8 mouse cellular contexts compared by ENCODE assay signal in genomic region chr3:127895792-127896541, GRCm38 (mm10). TPM values are rescaled to one million over a fixed set of nuclear protein-coding genes. Genes with fewer than 3 reads are reported as not detected.
DNase-seq lines count a peak whose midpoint lies in the region; ATAC-seq and TF ChIP-seq lines count a peak whose summit lies in the region.

TSS of gene Fam241a (minus strand) at chr3:127896324.

- H3K27ac ChIP-seq in hindbrain, embryonic 15.5 days (replicated peaks) = peak within 1 kb of the TSS; percentile 56
- peak within 1 kb of the TSS; percentile 24; the same call in 1 of the 2 replicates for H3K27ac ChIP-seq in left cerebral cortex, adult 2 months
- peak within 1 kb of the TSS; percentile 27 for H3K27ac ChIP-seq in macrophage

- H3K9ac ChIP-seq in hindbrain, embryonic 15.5 days = peak within 1 kb of the TSS; percentile 47

- H3K4me1 ChIP-seq in hindbrain, embryonic 15.5 days (replicated peaks) = peaks cover 3% of the 10 kb centered on the region; the same call in 1 of the 2 replicates

- peak within 1 kb of the TSS; percentile 83 for H3K4me3 ChIP-seq in hindbrain, embryonic 15.5 days
- peak within 1 kb of the TSS; percentile 65 for H3K4me3 ChIP-seq in left cerebral cortex, adult 2 months
- peak within 1 kb of the TSS; percentile 48 for H3K4me3 ChIP-seq in macrophage (ENCODE audit: inconsistent target)

- peak; percentile 38 for DNase-seq in WW6 (ENCODE audit: low read depth, low spot score)
- DNase-seq in cerebellum, postnatal 25 days = peak; percentile 82 to 91
- DNase-seq in frontal cortex, postnatal 36 days (ENCODE audit: low spot score in 2 of 2) = peak; percentile 63 to 75
- DNase-seq in left cerebral cortex, adult 2 months (ENCODE audit: extremely low spot score in 1 of 2, low spot score in 2 of 2) = peak; percentile 76 to 78
- peak; percentile 70 for DNase-seq in retina, postnatal 7 days (ENCODE audit: low read depth, low spot score)
- peak; percentile 83 to 89 for DNase-seq in urinary bladder, adult 18-20 months (ENCODE audit: low spot score in 2 of 2)

- no peak for TF ChIP-seq CTCF in left cerebral cortex, adult 2 months (IDR thresholded peaks at IDR 0.05)

- H3K36me3 ChIP-seq in hindbrain, embryonic 15.5 days = no peaks in the 10 kb centered on the region
- H3K36me3 ChIP-seq in macrophage (ENCODE audit: inconsistent target) = peaks cover 14% of the 10 kb centered on the region; the same call in 1 of the 2 replicates

- no peaks in the 10 kb centered on the region for H3K9me3 ChIP-seq in hindbrain, embryonic 15.5 days

- H3K4me2 ChIP-seq in hindbrain, embryonic 15.5 days = peak within 1 kb of the TSS; percentile 74

- WGBS in hindbrain, embryonic 15.5 days = under 1% methylated on average over 84 of the region's 94 CpGs
- under 1% methylated on average over 66 of the region's 94 CpGs for WGBS in macrophage (ENCODE audit: missing documents)

- H3K27me3 ChIP-seq in hindbrain, embryonic 15.5 days = no peaks in the 10 kb centered on the region

- intact Hi-C loops in left cerebral cortex, adult 2 months (cut with DNase I) = loop anchor here (1.0 to 5.0 kb wide), 2 partner anchors 44 to 59 kb away; partner anchors contain the start of gene Ap1ar

- peak; percentile 97 for ATAC-seq in hindbrain, embryonic 15.5 days (ENCODE audit: low FRiP score, low read depth)

- peaks cover 47% of the 10 kb centered on the region for H3K79me2 ChIP-seq in macrophage (ENCODE audit: inconsistent target)

RNA-seq across cellular contexts. Expression of gene Fam241a, which starts in this region (rescaled TPM):
- polyA plus RNA-seq in hindbrain, embryonic 15.5 days (2015; fragmentation: Nextera tagmentation; extraction: Ambion mirVana) = 7.0 and 8.7 TPM in 2 replicates
- total RNA-seq in left cerebral cortex, adult 2 months (2021) = 1 to 10 TPM; 3.2 to 3.8 TPM
- total RNA-seq in macrophage (2018; cell fraction: chromatin; rRNA removed) = 100 to 1,000 TPM in 1 of 26 experiments, 10 to 100 TPM in 17, 1 to 10 TPM in 8; 3.0 to 116 (median 22.4) TPM
- total RNA-seq in macrophage (2018; cell fraction: cytosol; rRNA removed) = 10 to 100 TPM; 15.9 to 61.5 (median 29.4) TPM
- 100 to 1,000 TPM in 5 of 26 experiments, 10 to 100 TPM in 21; 10.3 to 162 (median 49.9) TPM for total RNA-seq in macrophage (2018; cell fraction: nucleus; rRNA removed)
- polyA plus RNA-seq in macrophage (2018) = 15.0 to 30.5 TPM (median 21.3 TPM) in 3 replicates

Comparison
In these comparisons a context has a peak if more than half of its experiments do, and no peak if none do; other contexts are left out.
1. Peak in every context shown above with its lines: DNase-seq, ATAC-seq, H3K4me3 ChIP-seq and H3K27ac ChIP-seq.